Mouse (Mus musculus): ENCODE results near the gene Fam3a.

GRCm38 (mm10) chrX:74388153-74388552, 4.9 kb downstream of the Fam3a start:
- TF ChIP-seq CTCF (IDR thresholded peaks at IDR 0.05; ENCODE audit: low read depth): no peak
- TF ChIP-seq EP300 (IDR thresholded peaks at IDR 0.05; ENCODE audit: low read depth): peak; percentile 70

Data from liver, embryonic 14.5 days (tissue).